Mouse (Mus musculus): ENCODE measurements around the gene Dcaf6. TPM values are rescaled to one million over a fixed set of nuclear protein-coding genes. Genes with fewer than 3 reads are reported as not detected.

Gene Dcaf6
- polyA plus RNA-seq, 1 experiment from 2014 or later, result 6.4 TPM

- H3K36me3 ChIP-seq, result no peaks in the 10 kb centered on the region
- no peaks in the 10 kb centered on the region for H3K27me3 ChIP-seq (ENCODE audit: insufficient read depth, poor library complexity, severe bottlenecking)
- no peak for DNase-seq (ENCODE audit: low spot score)
- no peak overlapping the region for H3K27ac ChIP-seq
- no peak overlapping the region for H3K4me3 ChIP-seq
- 81% methylated on average over 1 of the region's 1 CpGs for WGBS
- no peaks in the 10 kb centered on the region for H3K4me1 ChIP-seq (replicated peaks)
- H3K9me3 ChIP-seq, result no peaks in the 10 kb centered on the region
Measured at GRCm38 (mm10) chr1:165393033-165393432, 67.2 kb downstream of the Dcaf6 start.

DNA sequence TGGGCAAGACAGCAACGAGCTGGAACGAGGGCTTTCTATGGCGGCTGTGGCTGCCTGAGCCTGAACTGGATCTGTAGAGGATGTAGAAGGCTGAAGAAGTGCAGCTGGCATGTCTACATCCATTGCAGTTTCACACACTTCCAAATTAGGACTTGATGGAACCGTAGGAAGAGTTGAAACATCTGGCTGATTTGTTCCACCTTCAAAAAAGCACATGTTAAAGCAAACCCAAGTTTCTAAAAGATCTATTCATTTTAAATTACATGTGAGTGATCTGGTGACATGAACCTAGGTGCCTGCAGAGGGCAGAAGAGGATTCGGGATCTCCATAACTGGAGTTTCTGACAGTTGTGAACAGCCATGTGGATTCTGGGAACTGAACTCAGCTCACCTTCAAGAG lies 71.6 kb downstream of the Dcaf6 start:
- no peak for DNase-seq (ENCODE audit: low spot score)
- H3K4me3 ChIP-seq, result no peak overlapping the region
- H3K4me1 ChIP-seq (replicated peaks), result no peaks in the 10 kb centered on the region
- no peaks in the 10 kb centered on the region for H3K27me3 ChIP-seq (ENCODE audit: insufficient read depth, poor library complexity, severe bottlenecking)
- WGBS, result 84% methylated on average over 5 of the region's 5 CpGs
- H3K9me3 ChIP-seq, result no peaks in the 10 kb centered on the region
- H3K27ac ChIP-seq, result no peak overlapping the region
- H3K36me3 ChIP-seq, result no peaks in the 10 kb centered on the region

DNA sequence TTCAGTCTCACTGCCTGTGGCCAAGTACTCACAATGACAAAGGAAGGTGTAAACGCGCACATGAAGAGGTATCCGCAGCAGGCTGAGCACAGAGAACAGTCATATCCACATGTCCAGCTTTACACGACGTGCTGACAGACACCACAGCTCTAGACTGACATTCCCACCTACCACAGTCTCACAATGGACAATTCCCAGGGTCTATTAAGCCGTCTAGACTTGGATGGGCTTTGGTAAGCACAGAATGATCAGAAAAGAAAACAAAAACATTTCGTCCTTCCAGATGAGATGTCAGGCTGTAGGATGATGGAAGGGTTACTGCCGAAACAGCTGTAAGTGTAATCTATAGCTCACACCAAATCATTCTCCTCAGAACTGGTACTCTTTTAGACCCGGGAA lies 73.8 kb downstream of the Dcaf6 start:
- DNase-seq (ENCODE audit: low spot score), result no peak
- H3K4me3 ChIP-seq, result no peak overlapping the region
- no peaks in the 10 kb centered on the region for H3K4me1 ChIP-seq (replicated peaks)
- H3K27me3 ChIP-seq (ENCODE audit: insufficient read depth, poor library complexity, severe bottlenecking), result no peaks in the 10 kb centered on the region
- H3K9me3 ChIP-seq, result no peaks in the 10 kb centered on the region
- 85% methylated on average over 9 of the region's 9 CpGs for WGBS
- H3K36me3 ChIP-seq, result no peaks in the 10 kb centered on the region
- no peak overlapping the region for H3K27ac ChIP-seq

- no peak overlapping the region for H3K4me3 ChIP-seq
- 93% methylated on average over 14 of the region's 14 CpGs for WGBS
- no peaks in the 10 kb centered on the region for H3K36me3 ChIP-seq
- DNase-seq (ENCODE audit: low spot score), result no peak
- H3K9me3 ChIP-seq, result no peaks in the 10 kb centered on the region
- H3K4me1 ChIP-seq (replicated peaks), result no peaks in the 10 kb centered on the region
- H3K27ac ChIP-seq, result no peak overlapping the region
- no peaks in the 10 kb centered on the region for H3K27me3 ChIP-seq (ENCODE audit: insufficient read depth, poor library complexity, severe bottlenecking)
Measured at GRCm38 (mm10) chr1:165385810-165386524, 74.3 kb downstream of the Dcaf6 start.

GRCm38 (mm10) chr1:165373839-165374238 lies 86.4 kb downstream of the Dcaf6 start:
- H3K4me3 ChIP-seq, result no peak overlapping the region
- H3K4me1 ChIP-seq (replicated peaks), result no peaks in the 10 kb centered on the region
- 78% methylated on average over 9 of the region's 9 CpGs for WGBS
- no peak overlapping the region for H3K27ac ChIP-seq
- no peaks in the 10 kb centered on the region for H3K9me3 ChIP-seq
- no peaks in the 10 kb centered on the region for H3K36me3 ChIP-seq
- no peak for DNase-seq (ENCODE audit: low spot score)
- H3K27me3 ChIP-seq (ENCODE audit: insufficient read depth, poor library complexity, severe bottlenecking), result no peaks in the 10 kb centered on the region

DNA sequence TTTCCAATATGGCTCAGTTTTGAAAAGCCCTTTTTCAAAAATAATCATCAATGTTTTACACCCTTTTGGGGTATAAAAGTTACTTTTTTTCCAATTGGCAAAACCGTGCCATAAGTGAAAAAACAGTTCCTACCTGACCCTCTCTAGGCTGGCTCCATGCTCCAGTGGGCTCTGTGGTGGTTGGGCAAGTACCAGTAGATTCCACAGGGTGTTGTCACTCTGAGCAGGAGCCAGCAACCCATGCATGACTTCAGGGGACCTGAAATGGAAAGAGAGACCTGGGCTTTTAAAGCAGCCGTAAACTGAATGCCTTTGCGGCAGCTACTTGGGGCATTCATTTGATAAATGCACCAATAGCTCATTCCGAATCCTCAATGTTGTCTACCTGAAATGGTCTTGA lies 89.3 kb downstream of the Dcaf6 start:
- no peaks in the 10 kb centered on the region for H3K9me3 ChIP-seq
- no peaks in the 10 kb centered on the region for H3K36me3 ChIP-seq
- DNase-seq (ENCODE audit: low spot score), result no peak
- no peaks in the 10 kb centered on the region for H3K27me3 ChIP-seq (ENCODE audit: insufficient read depth, poor library complexity, severe bottlenecking)
- no peak overlapping the region for H3K27ac ChIP-seq
- no peaks in the 10 kb centered on the region for H3K4me1 ChIP-seq (replicated peaks)
- 86% methylated on average over 4 of the region's 4 CpGs for WGBS
- H3K4me3 ChIP-seq, result no peak overlapping the region

DNA sequence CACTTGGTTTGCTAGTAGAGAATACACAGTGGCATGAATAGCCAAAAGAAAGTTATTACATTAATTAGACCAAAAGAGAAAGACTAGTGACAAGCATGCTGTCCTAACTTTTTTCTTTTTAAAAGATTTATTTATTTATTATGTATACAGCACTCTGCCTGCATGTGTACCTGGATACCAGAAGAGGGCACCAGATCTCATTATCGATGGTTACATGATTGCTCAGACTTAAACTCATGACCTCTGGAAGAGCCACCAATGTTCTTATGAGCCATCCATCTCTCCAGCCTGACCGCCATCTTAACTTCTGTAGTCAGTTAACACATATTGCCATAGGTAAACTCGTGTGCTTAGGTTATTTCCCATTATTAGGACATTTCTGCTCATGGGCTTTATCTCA lies 95.2 kb downstream of the Dcaf6 start:
- 93% methylated on average over 3 of the region's 3 CpGs for WGBS
- H3K4me3 ChIP-seq, result no peak overlapping the region
- H3K27me3 ChIP-seq (ENCODE audit: insufficient read depth, poor library complexity, severe bottlenecking), result no peaks in the 10 kb centered on the region
- H3K9me3 ChIP-seq, result no peaks in the 10 kb centered on the region
- no peak overlapping the region for H3K27ac ChIP-seq
- no peaks in the 10 kb centered on the region for H3K36me3 ChIP-seq
- no peak for DNase-seq (ENCODE audit: low spot score)
- H3K4me1 ChIP-seq (replicated peaks), result no peaks in the 10 kb centered on the region

- WGBS, result 85% methylated on average over 2 of the region's 2 CpGs
- Histone ChIP-seq H3K27ac (no peak overlapping the region), H3K27me3 (ENCODE audit: insufficient read depth, poor library complexity, severe bottlenecking) (no peaks in the 10 kb centered on the region), H3K4me1 (replicated peaks) (no peaks in the 10 kb centered on the region), H3K9me3 (no peaks in the 10 kb centered on the region), H3K4me3 (no peak overlapping the region), H3K36me3 (no peaks in the 10 kb centered on the region)
- DNase-seq (ENCODE audit: low spot score), result no peak
Measured at GRCm38 (mm10) chr1:165363271-165363670, 97.0 kb downstream of the Dcaf6 start.

DNA sequence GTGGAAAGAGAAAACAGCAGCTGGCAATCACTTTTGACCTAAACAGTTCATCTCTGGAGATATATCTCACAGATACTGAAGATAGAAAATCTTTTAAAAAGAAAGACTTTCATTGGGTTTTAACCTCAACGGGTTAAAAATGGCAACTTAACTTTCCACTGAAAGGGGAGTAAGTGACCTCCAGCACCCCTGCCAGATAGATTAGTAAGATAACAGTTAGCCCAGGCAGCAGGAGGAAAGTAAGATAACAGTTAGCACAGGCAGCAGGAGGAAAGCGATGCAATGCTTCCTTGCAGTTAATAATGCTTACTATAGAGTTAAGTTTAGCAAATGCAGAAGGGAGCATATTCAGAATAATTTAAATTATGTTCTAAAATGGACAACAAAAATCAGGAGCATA lies 103.9 kb downstream of the Dcaf6 start:
- Histone ChIP-seq H3K27ac (no peak overlapping the region), H3K9me3 (no peaks in the 10 kb centered on the region), H3K27me3 (ENCODE audit: insufficient read depth, poor library complexity, severe bottlenecking) (no peaks in the 10 kb centered on the region), H3K4me3 (no peak overlapping the region), H3K4me1 (replicated peaks) (no peaks in the 10 kb centered on the region), H3K36me3 (no peaks in the 10 kb centered on the region)
- DNase-seq (ENCODE audit: low spot score), result no peak
- 75% methylated on average over 2 of the region's 2 CpGs for WGBS

GRCm38 (mm10) chr1:165348627-165349026 lies 111.6 kb downstream of the Dcaf6 start:
- no peaks in the 10 kb centered on the region for H3K9me3 ChIP-seq
- H3K4me1 ChIP-seq (replicated peaks), result no peaks in the 10 kb centered on the region
- no peak overlapping the region for H3K27ac ChIP-seq
- no peak for DNase-seq (ENCODE audit: low spot score)
- H3K27me3 ChIP-seq (ENCODE audit: insufficient read depth, poor library complexity, severe bottlenecking), result no peaks in the 10 kb centered on the region
- peaks cover 10% of the 10 kb centered on the region for H3K36me3 ChIP-seq
- H3K4me3 ChIP-seq, result no peak overlapping the region

DNA sequence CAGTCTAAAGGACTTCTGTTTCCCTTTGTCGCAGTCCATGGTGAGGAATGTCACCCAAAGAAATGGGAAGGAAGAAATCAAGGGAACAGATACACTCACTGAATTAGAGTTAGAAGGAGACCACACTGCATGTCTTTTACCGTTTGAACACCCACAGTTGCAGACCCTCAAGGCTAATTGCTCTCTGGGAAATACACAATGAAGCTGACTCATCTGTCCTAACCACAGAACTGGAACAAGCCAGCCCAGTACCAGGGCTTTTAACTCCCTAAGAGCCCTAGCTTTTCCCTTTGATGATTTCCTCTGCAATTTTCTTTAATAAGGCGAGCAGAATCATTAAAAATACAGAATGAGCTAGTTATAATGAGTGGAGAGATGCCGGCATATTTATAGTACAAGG lies 115.8 kb downstream of the Dcaf6 start:
- DNase-seq (ENCODE audit: low spot score), result no peak
- Histone ChIP-seq H3K9me3 (no peaks in the 10 kb centered on the region), H3K27ac (no peak overlapping the region), H3K4me1 (replicated peaks) (no peaks in the 10 kb centered on the region), H3K36me3 (no peaks in the 10 kb centered on the region), H3K27me3 (ENCODE audit: insufficient read depth, poor library complexity, severe bottlenecking) (no peaks in the 10 kb centered on the region), H3K4me3 (no peak overlapping the region)
- 66% methylated on average over 4 of the region's 4 CpGs for WGBS

DNA sequence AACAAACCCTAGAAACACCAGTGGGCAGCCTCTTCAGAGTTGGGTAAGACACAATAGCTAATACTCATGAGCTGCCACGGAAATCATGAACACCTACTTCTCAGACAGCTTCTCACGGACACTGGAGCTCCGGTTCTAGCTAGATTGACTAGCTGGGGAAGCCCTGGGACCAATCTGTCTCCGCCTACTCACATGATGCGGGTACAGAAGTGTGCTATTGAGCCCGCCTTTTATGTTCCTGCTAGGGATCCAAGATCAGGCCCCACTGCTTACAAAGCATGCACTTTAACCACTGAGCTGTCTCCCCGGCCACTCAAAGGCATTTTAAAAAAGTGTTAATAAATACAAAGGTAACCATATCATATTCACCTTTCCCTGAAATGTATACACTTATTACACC lies 118.1 kb downstream of the Dcaf6 start:
- Histone ChIP-seq H3K4me3 (no peak overlapping the region), H3K9me3 (no peaks in the 10 kb centered on the region), H3K27me3 (ENCODE audit: insufficient read depth, poor library complexity, severe bottlenecking) (no peaks in the 10 kb centered on the region), H3K36me3 (0 out of 2 replicates have a peak, but pooled peaks cover 5% of the 10 kb centered on the region), H3K27ac (no peak overlapping the region), H3K4me1 (replicated peaks) (no peaks in the 10 kb centered on the region)
- no peak for DNase-seq (ENCODE audit: low spot score)
- WGBS, result 74% methylated on average over 7 of the region's 7 CpGs

DNA sequence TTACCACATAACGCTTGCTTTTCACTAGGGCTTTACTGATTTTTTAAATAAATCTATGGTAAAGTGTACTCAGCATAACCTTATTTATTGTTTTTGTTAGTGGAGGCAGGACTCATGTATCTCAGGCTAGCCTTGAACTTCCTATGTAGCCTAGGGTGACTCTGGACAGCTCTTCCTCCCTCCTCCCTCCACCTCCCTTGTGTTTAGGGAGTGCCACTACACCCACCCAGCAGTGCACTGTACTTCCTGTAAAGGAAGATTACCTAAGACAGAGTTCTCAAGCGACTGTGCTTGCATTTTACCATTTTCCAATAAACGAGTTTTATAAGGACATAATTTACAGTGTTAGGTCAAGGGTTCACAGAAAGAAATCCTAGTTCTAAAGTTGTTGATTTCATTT lies 127.5 kb downstream of the Dcaf6 start:
- Histone ChIP-seq H3K4me3 (no peak overlapping the region), H3K36me3 (peaks cover 2% of the 10 kb centered on the region; the same call in 1 of the 2 replicates), H3K4me1 (replicated peaks) (no peaks in the 10 kb centered on the region), H3K9me3 (no peaks in the 10 kb centered on the region), H3K27ac (no peak overlapping the region), H3K27me3 (ENCODE audit: insufficient read depth, poor library complexity, severe bottlenecking) (no peaks in the 10 kb centered on the region)
- WGBS, result 85% methylated on average over 3 of the region's 3 CpGs
- no peak for DNase-seq (ENCODE audit: low spot score)

DNA sequence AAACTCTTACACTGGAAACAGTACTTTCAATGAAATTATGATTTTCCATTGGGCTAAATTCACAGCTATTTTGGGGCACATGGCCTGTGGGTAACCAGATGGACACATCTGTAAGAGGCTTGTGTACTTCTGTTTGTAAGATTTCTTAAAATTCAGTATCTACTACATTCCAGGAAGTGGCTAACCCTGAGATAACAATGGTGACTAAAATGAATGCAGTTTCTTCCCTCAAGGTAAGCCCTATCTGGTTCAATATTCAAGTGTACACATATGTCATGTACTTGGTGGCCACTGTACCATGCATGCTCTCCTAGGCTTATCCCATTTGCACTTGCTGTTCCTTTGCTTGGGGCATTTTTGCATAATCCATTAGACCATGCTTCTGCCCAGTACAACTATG lies 129.4 kb downstream of the Dcaf6 start:
- H3K4me1 ChIP-seq (replicated peaks), result no peaks in the 10 kb centered on the region

More for the DNA sequence above, 129.4 kb downstream of the Dcaf6 start:
- peaks cover 2% of the 10 kb centered on the region; the same call in 1 of the 2 replicates for H3K36me3 ChIP-seq
- no peak overlapping the region for H3K27ac ChIP-seq
- H3K9me3 ChIP-seq, result no peaks in the 10 kb centered on the region
- H3K27me3 ChIP-seq (ENCODE audit: insufficient read depth, poor library complexity, severe bottlenecking), result no peaks in the 10 kb centered on the region
- DNase-seq (ENCODE audit: low spot score), result no peak
- no peak overlapping the region for H3K4me3 ChIP-seq
